Mouse (Mus musculus) stomach, postnatal 0 days (tissue): ENCODE measurements around the gene Tbc1d2b.

Experiments used
- CTCF ChIP-seq: IDR thresholded peaks from 2 replicates; pipeline ENCODE4 v1.5.1; 2016; ENCODE audit warnings: antibody characterized with exemption, low read depth, mild to moderate bottlenecking, moderate library complexity
- EP300 ChIP-seq: optimal IDR thresholded peaks from 2 replicates; pipeline ENCODE3; 2016; ENCODE audit warnings: antibody characterized with exemption

GRCm38 (mm10) chr9:90276779-90277178 lies 6.2 kb upstream of the Tbc1d2b start:
- TF ChIP-seq CTCF: no peak
- TF ChIP-seq EP300: no peak
